Mouse (Mus musculus) forebrain, postnatal 0 days (tissue): ENCODE measurements around the gene Tmem54. TPM values are rescaled to one million over a fixed set of nuclear protein-coding genes. Genes with fewer than 3 reads are reported as not detected.
A peak's percentile ranks its signal among the peaks of the same experiment; 100 is the strongest.

Source experiments
- ATAC-seq: fragments of 200-750 bp; cut with Nextera tagmentation; 2 replicates; pipeline ENCODE4 v1.8.0; 2017; ENCODE audit warnings: mild to moderate bottlenecking, moderate library complexity
- DNase-seq: peaks from one replicate; pipeline ENCODE4 v3.0.0-alpha.2; 2015
- H3K27ac ChIP-seq: fragments of 300-500 bp; sonication (generic); 2 replicates; pipeline ENCODE4 v1.5.1; 2014; ENCODE audit warnings: low read depth, mild to moderate bottlenecking, antibody characterized with exemption, low read length, moderate library complexity, mixed read lengths
- H3K27me3 ChIP-seq: fragments of 300-500 bp; sonication (generic); 2 replicates; pipeline ENCODE4 v1.6.1; 2014; ENCODE audit warnings: mild to moderate bottlenecking, low read length, mixed read lengths; ENCODE audit not compliant: insufficient read depth
- H3K36me3 ChIP-seq: fragments of 300-500 bp; sonication (generic); 2 replicates; pipeline ENCODE4 v1.6.1; 2014; ENCODE audit warnings: mild to moderate bottlenecking, moderate library complexity; ENCODE audit not compliant: insufficient read depth
- H3K4me1 ChIP-seq: fragments of 300-500 bp; sonication (generic); 2 replicates; pipeline ENCODE4 v1.6.1; 2014; ENCODE audit warnings: antibody characterized with exemption; ENCODE audit not compliant: insufficient read depth
- H3K4me2 ChIP-seq: fragments of 300-500 bp; sonication (generic); 2 replicates; pipeline ENCODE4 v1.6.1; 2014; ENCODE audit warnings: low read depth, mild to moderate bottlenecking, moderate library complexity
- H3K4me3 ChIP-seq: fragments of 300-500 bp; sonication (generic); 2 replicates; pipeline ENCODE4 v1.5.1; 2014; ENCODE audit warnings: low read depth, low read length, mixed read lengths
- H3K9ac ChIP-seq: fragments of 300-500 bp; sonication (generic); 2 replicates; pipeline ENCODE4 v1.6.1; 2014; ENCODE audit warnings: mild to moderate bottlenecking
- H3K9me3 ChIP-seq: fragments of 300-500 bp; sonication (generic); 2 replicates; pipeline ENCODE4 v1.6.1; 2016; ENCODE audit warnings: low read length
- CTCF ChIP-seq: sonication (generic); IDR thresholded peaks from 2 replicates; pipeline ENCODE4 v1.5.1; 2016; ENCODE audit warnings: antibody characterized with exemption, control low read depth, low read depth
- WGBS: fragments of 180-500 bp; shearing (Covaris S2); extraction: QIAGEN DNeasy Blood & Tissue Kit; methylation state at CpG from one replicate; pipeline ENCODE4 v1.1.7; 2014; 5-methylcytosine and 5-hydroxymethylcytosine counted together
- polyA plus RNA-seq: library from polyadenylated mRNA; unstranded; fragments of >200 nt; fragmentation: Nextera tagmentation; extraction: Ambion mirVana; gene quantifications from 2 replicates; pipeline ENCODE4 v1.2.1, GENCODE M21; 2015
- total RNA-seq: library from RNA; depleted of rRNA; stranded (reverse); fragments of >200 nt; gene quantifications from 2 replicates; pipeline ENCODE4 v1.2.3, GENCODE M21; 2014

Gene Tmem54
- total and polyA plus RNA-seq, 2 experiments from 2014 or later = not detected

- H3K27me3 ChIP-seq = no peaks in the 10 kb centered on the region
- no peak overlapping the region for H3K4me3 ChIP-seq
- no peak overlapping the region for H3K9ac ChIP-seq
- DNase-seq = no peak
- no peaks in the 10 kb centered on the region for H3K9me3 ChIP-seq
- TF ChIP-seq CTCF = no peak
- H3K4me1 ChIP-seq = 0 out of 2 replicates have a peak, but pooled peaks cover 3% of the 10 kb centered on the region
- WGBS = 64% methylated on average over 13 of the region's 13 CpGs
- H3K4me2 ChIP-seq = no peak overlapping the region
- no peak for ATAC-seq
- H3K27ac ChIP-seq = no peak overlapping the region
- 0 out of 2 replicates have a peak, but pooled peaks cover 3% of the 10 kb centered on the region for H3K36me3 ChIP-seq
Measured at GRCm38 (mm10) chr4:129112231-129112630, 6.9 kb downstream of the Tmem54 start.

DNA sequence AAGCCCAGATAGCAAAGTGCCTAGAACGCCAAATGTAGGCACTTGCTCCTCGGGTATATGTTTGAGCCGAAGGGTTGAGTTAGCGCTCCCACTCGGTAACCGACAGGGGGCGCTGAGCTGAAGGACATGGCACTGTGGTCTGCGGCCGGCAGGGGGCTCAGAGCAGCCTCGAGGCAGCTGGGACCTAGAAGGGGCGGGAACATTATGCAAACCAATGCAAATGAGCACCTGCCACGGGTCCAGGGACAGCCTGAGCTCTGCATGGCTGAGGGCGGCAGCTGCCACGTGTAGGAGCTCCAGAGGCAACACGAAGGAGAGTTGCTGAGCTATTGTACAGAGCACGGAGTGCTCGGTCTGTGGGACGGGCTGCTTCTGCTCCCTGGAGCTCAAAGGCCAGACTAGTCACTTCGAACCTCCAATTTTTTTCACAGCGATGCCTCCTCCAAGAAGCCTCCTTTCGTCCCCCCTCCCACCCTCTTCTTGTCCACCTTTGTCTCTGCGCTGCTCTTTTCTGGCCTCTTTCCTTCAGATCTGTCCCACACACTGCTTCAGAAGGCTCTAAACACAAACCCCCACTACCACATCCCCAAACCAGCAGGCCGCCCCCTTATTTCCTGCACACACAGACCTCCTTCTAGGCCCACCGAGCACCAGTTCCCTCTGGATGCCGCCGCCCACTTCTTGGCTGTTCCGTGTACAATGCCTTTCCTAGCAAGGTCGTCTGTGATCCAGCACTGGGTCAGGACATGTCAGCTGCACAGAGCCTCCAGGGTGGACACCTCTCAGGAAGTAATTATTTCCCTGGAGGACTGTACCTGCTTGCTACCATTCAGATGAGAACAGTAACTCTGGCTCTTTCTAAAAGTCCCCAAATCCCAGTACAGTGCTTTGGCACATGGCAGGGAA, 8.0 kb downstream of the Tmem54 start:
- TF ChIP-seq CTCF = peak; percentile 100
- DNase-seq (peak; percentile 92), ATAC-seq (peak; percentile 97)
- Histone ChIP-seq H3K4me2 (no peak overlapping the region), H3K27ac (no peak overlapping the region; the same call in 1 of the 2 replicates), H3K4me3 (no peak overlapping the region), H3K27me3 (no peaks in the 10 kb centered on the region), H3K4me1 (0 out of 2 replicates have a peak, but pooled peaks cover 3% of the 10 kb centered on the region), H3K36me3 (0 out of 2 replicates have a peak, but pooled peaks cover 3% of the 10 kb centered on the region), H3K9ac (no peak overlapping the region), H3K9me3 (no peaks in the 10 kb centered on the region)
- WGBS = 27% methylated on average over 28 of the region's 28 CpGs

DNA sequence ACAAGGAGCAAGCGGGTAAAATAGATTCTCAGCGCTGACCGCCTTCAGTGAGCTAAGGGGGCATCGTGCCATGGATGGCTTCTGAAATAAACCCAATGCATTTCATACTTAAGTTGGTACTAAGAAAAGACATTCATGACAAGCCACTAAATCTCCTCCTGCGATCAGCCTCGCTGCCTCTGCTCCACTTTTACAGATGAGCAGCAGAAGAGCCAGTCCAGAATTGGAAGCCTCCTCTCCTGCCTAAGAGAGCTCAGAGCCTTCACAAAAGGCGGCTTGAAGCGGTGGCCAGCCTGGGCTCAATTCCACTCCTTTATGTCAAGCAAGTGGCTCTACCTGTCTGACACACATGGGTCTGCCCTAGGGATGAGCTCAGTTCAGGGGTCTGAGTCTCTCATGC, 11.4 kb downstream of the Tmem54 start:
- Histone ChIP-seq H3K36me3 (0 out of 2 replicates have a peak, but pooled peaks cover 3% of the 10 kb centered on the region), H3K4me3 (no peak overlapping the region), H3K4me2 (no peak overlapping the region), H3K4me1 (0 out of 2 replicates have a peak, but pooled peaks cover 3% of the 10 kb centered on the region), H3K27ac (no peak overlapping the region), H3K27me3 (0 out of 2 replicates have a peak, but pooled peaks cover 3% of the 10 kb centered on the region), H3K9me3 (no peaks in the 10 kb centered on the region), H3K9ac (no peak overlapping the region)
- no peak for TF ChIP-seq CTCF
- 95% methylated on average over 8 of the region's 8 CpGs for WGBS
- ATAC-seq (no peak), DNase-seq (no peak)

DNA sequence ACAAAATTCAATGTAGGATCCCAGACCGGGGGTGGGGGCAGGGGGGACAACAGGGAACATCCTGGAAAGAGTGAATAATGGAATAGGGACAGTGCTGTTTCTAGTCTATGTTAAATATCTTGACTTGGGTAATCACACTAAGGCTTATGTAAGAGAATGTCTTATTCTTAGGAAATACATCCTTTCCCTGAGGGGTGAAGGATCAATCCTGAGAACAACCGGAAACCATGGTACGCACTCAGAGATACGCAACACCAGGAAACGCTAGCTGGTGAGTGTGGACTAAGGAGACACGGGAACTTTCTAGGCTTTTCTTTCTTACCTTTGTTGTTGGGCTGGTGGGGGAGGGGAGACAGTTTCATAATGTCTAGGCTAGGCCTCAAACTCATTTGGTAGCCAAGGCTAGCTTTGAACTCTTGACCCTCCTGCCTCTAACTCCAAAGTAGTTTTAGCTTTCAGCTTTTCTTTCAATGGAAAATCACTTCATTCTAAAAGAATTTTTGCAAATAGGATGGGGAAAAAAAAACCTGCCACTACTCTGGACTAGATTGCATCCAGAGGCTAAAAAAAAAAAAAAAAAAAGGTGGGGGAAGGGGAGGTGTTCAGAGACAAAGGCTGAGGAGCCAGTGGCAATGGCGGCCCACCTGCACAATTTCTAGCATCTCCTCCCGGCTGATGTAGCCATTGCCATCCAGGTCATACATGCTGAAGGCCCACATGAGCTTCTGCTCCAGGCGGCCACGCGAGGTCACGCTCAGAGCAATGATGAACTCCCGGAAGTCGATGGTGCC, 12.6 kb downstream of the Tmem54 start:
- 87% methylated on average over 14 of the region's 14 CpGs for WGBS
- DNase-seq (no peak), ATAC-seq (no peak)
- H3K9me3 ChIP-seq = no peaks in the 10 kb centered on the region
- no peak for TF ChIP-seq CTCF
- no peak overlapping the region for H3K4me3 ChIP-seq
- 0 out of 2 replicates have a peak, but pooled peaks cover 3% of the 10 kb centered on the region for H3K27me3 ChIP-seq
- H3K4me2 ChIP-seq = no peak overlapping the region
- peaks cover 9% of the 10 kb centered on the region; the same call in 1 of the 2 replicates for H3K4me1 ChIP-seq
- H3K27ac ChIP-seq = no peak overlapping the region
- no peak overlapping the region for H3K9ac ChIP-seq
- 0 out of 2 replicates have a peak, but pooled peaks cover 3% of the 10 kb centered on the region for H3K36me3 ChIP-seq

DNA sequence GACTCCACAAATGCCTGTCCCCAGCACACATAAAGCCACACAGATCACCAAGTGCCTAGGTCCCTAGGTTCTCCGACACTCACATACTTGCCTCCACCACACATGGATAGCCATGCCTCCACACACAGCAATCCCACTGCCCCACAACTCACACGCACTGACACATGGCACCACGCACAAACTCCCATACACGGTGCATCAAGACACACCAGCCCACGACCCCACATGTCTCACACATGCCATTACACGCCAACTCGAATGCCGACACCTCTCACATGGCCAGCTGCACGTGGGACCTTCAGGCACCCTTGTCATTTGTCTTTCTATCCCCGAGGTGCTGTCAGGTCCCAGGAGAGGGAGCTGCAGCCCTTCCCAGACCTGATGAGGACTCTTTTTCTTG, 14.4 kb downstream of the Tmem54 start:
- no peak overlapping the region for H3K9ac ChIP-seq

GRCm38 (mm10) chr4:129120520-129121445, 15.4 kb downstream of the Tmem54 start:
- H3K9me3 ChIP-seq = no peaks in the 10 kb centered on the region
- 0 out of 2 replicates have a peak, but pooled peaks cover 3% of the 10 kb centered on the region for H3K27me3 ChIP-seq
- H3K9ac ChIP-seq = peak overlapping the region; percentile 80
- peak overlapping the region; percentile 59 for H3K4me3 ChIP-seq
- H3K4me1 ChIP-seq = peaks cover 13% of the 10 kb centered on the region
- no peaks in the 10 kb centered on the region for H3K36me3 ChIP-seq
- ATAC-seq (peak; percentile 56), DNase-seq (peak; percentile 75)
- WGBS = 2% methylated on average over 45 of the region's 59 CpGs
- H3K4me2 ChIP-seq = peak overlapping the region; percentile 91
- H3K27ac ChIP-seq = peak overlapping the region; percentile 67
- peak; percentile 45 for TF ChIP-seq CTCF

More for the DNA sequence above, 14.4 kb downstream of the Tmem54 start:
- Histone ChIP-seq H3K4me3 (peak overlapping the region; percentile 59; the same call in 1 of the 2 replicates), H3K27me3 (0 out of 2 replicates have a peak, but pooled peaks cover 3% of the 10 kb centered on the region), H3K4me1 (peaks cover 9% of the 10 kb centered on the region), H3K9me3 (no peaks in the 10 kb centered on the region), H3K27ac (no peak overlapping the region), H3K4me2 (peak overlapping the region; percentile 91), H3K36me3 (no peaks in the 10 kb centered on the region)
- TF ChIP-seq CTCF = no peak
- WGBS = 69% methylated on average over 10 of the region's 10 CpGs
- no peak for DNase-seq
- ATAC-seq = no peak
